Mouse (Mus musculus): ENCODE results near the gene Evi2. TPM values are rescaled to one million over a fixed set of nuclear protein-coding genes. Genes with fewer than 3 reads are reported as not detected.

The Evi2 gene
- polyA plus RNA-seq (2016; fragmentation: Nextera tagmentation; extraction: Ambion mirVana) = 0.79 and 0.86 TPM in 2 replicates

- Histone ChIP-seq H3K27ac (no peak within 1 kb of the TSS), H3K4me3 (no peak within 1 kb of the TSS), H3K36me3 (replicated peaks) (peaks cover 46% of the 10 kb centered on the region), H3K9me3 (no peaks in the 10 kb centered on the region), H3K27me3 (ENCODE audit: poor library complexity, severe bottlenecking) (no peaks in the 10 kb centered on the region), H3K4me1 (peaks cover 7% of the 10 kb centered on the region; the same call in 1 of the 2 replicates)
- DNase-seq (ENCODE audit: extremely low spot score, low spot score) = no peak
- 87% methylated on average over 7 of the region's 7 CpGs for WGBS
Observed at GRCm38 (mm10) chr11:79530333-79530761, at the start of gene Evi2, which contains the start of gene Evi2a. Gene Evi2 (minus strand): TSS chr11:79530589. Gene Evi2a (minus strand): TSS chr11:79530609.

- no peak overlapping the region for H3K4me3 ChIP-seq
- 56% methylated on average over 5 of the region's 5 CpGs for WGBS
- H3K36me3 ChIP-seq (replicated peaks) = peaks cover 61% of the 10 kb centered on the region
- H3K27ac ChIP-seq = no peak overlapping the region
- no peaks in the 10 kb centered on the region for H3K27me3 ChIP-seq (ENCODE audit: poor library complexity, severe bottlenecking)
- H3K9me3 ChIP-seq = no peaks in the 10 kb centered on the region
- DNase-seq (ENCODE audit: extremely low spot score, low spot score) = peak; percentile 62
- 0 out of 2 replicates have a peak, but pooled peaks cover 6% of the 10 kb centered on the region for H3K4me1 ChIP-seq
Observed at GRCm38 (mm10) chr11:79577741-79578140, 47.4 kb upstream of the Evi2 start.

DNA sequence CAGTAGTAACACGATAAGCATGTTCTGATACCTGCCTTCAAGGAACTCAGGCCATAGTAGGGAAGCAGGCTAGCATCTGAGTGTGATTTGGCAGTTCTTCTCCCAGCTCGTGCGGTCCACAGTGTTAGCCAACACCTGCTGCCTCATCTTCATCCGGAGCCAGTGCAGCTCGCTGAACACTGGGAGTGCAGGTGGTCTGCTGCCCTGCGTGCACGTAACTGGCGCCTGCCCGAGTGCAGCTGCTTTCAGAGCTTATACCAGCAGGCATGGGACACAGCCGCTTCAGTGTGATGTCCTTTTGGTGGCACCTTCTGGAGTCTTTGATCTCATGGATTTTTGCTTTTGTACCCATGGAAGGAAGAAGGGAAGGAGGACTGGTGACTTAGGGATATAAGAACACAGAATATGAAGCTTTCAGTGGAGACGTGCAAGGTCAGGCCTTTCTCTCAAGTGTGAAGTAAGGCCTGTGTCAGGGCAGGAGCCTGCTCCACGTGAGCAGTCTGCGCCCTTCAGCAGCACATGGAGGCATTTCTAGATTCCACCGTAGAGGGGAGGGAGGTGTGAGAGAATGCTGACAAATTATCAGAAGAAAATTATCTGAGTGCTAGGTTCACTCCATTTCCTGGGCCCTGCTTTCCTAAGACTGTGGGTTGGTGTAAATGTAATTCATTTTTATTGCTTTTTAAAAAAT is 45.1 kb upstream of the Evi2 start:
- no peak for DNase-seq (ENCODE audit: extremely low spot score, low spot score)
- Histone ChIP-seq H3K9me3 (no peaks in the 10 kb centered on the region), H3K27ac (no peak overlapping the region), H3K27me3 (ENCODE audit: poor library complexity, severe bottlenecking) (no peaks in the 10 kb centered on the region), H3K4me3 (no peak overlapping the region), H3K4me1 (0 out of 2 replicates have a peak, but pooled peaks cover 6% of the 10 kb centered on the region), H3K36me3 (replicated peaks) (peaks cover 80% of the 10 kb centered on the region)
- WGBS = 95% methylated on average over 14 of the region's 14 CpGs

- H3K9me3 ChIP-seq = no peaks in the 10 kb centered on the region
- DNase-seq (ENCODE audit: extremely low spot score, low spot score) = no peak
- H3K27ac ChIP-seq = no peak overlapping the region
- WGBS = 90% methylated on average over 3 of the region's 3 CpGs
- H3K4me1 ChIP-seq = no peaks in the 10 kb centered on the region
- H3K36me3 ChIP-seq (replicated peaks) = peaks cover 85% of the 10 kb centered on the region
- no peaks in the 10 kb centered on the region for H3K27me3 ChIP-seq (ENCODE audit: poor library complexity, severe bottlenecking)
- no peak overlapping the region for H3K4me3 ChIP-seq
Observed at GRCm38 (mm10) chr11:79573836-79574235, 43.4 kb upstream of the Evi2 start.

DNA sequence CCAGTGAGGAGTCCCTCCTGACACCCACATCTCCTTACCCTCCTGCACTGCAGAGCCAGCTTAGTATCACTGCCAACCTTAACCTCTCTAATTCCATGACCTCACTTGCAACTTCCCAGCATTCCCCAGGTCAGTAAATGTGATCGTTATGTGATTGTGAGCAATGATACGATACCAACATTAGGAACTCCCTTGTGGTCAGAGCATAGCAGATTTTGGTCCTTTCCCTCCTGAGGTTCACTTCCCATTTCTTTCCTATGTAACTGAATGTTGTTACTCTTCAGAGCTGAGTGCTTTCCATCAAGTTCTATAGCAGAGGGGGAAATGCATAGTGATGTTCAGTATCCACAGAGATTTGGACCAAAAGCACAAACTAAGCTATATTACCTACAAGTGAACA is 39.9 kb upstream of the Evi2 start:
- Histone ChIP-seq H3K4me3 (no peak overlapping the region), H3K9me3 (no peaks in the 10 kb centered on the region), H3K4me1 (no peaks in the 10 kb centered on the region), H3K36me3 (replicated peaks) (peaks cover 97% of the 10 kb centered on the region), H3K27me3 (ENCODE audit: poor library complexity, severe bottlenecking) (no peaks in the 10 kb centered on the region), H3K27ac (no peak overlapping the region)
- no peak for DNase-seq (ENCODE audit: extremely low spot score, low spot score)
- 96% methylated on average over 2 of the region's 2 CpGs for WGBS

DNA sequence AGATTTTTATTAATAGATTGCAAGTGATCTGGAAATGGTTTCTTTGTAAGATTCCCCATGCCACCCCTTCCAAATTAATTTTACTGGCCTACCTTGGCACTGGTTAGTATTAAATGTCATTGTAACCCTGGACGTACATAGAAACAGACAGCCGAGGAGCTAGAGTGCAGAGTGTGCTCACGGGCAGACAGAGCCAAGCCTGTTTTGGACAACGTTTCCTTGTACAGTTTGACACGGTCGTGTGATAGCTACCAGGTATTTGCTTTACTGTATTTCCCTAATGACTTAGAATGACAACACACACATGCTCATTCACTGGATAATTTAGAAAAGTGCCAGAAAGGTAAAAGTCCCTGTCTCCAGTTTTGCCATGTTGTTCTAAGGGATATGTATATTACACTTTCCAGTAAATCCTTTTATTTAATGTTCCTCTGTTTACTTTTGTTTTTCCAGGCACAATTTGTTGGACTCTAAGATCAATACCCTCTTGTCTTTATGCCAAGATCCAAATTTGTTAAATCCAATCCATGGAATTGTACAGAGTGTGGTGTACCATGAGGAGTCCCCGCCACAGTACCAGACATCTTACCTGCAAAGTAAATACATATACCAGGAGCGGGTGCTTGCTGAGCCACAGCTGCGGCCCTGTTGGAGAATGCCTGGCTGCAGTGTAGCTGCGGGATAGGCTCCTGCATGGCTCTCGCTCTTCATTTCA is 38.0 kb upstream of the Evi2 start:
- H3K9me3 ChIP-seq = no peaks in the 10 kb centered on the region
- 94% methylated on average over 11 of the region's 11 CpGs for WGBS
- no peak for DNase-seq (ENCODE audit: extremely low spot score, low spot score)

DNA sequence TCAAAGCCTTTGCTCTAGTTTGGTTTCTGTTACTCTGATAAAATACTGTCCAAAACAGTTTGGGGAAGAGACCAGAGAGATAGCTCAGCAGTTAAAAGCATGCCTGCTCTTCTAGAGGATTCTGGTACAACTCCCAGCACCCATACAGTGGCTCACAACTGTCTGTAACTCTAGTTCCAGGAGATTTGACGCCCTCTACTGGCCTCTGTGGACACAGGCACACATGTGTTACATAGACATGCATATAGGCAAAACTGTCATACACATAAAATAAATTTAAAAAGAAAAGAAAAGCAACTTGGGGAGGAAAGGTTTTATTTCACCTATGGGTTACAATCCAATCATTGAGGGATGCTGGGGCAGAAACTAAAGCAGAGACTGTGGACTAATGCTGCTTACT is 36.6 kb upstream of the Evi2 start:
- Histone ChIP-seq H3K9me3 (no peaks in the 10 kb centered on the region), H3K27me3 (ENCODE audit: poor library complexity, severe bottlenecking) (no peaks in the 10 kb centered on the region), H3K36me3 (replicated peaks) (peaks cover 97% of the 10 kb centered on the region), H3K4me3 (no peak overlapping the region), H3K27ac (no peak overlapping the region), H3K4me1 (no peaks in the 10 kb centered on the region)
- 51% methylated on average over 1 of the region's 1 CpGs for WGBS
- no peak for DNase-seq (ENCODE audit: extremely low spot score, low spot score)

More for the DNA sequence above, 38.0 kb upstream of the Evi2 start:
- no peaks in the 10 kb centered on the region for H3K27me3 ChIP-seq (ENCODE audit: poor library complexity, severe bottlenecking)
- H3K4me1 ChIP-seq = no peaks in the 10 kb centered on the region
- H3K4me3 ChIP-seq = no peak overlapping the region
- peaks cover 95% of the 10 kb centered on the region for H3K36me3 ChIP-seq (replicated peaks)
- no peak overlapping the region for H3K27ac ChIP-seq

DNA sequence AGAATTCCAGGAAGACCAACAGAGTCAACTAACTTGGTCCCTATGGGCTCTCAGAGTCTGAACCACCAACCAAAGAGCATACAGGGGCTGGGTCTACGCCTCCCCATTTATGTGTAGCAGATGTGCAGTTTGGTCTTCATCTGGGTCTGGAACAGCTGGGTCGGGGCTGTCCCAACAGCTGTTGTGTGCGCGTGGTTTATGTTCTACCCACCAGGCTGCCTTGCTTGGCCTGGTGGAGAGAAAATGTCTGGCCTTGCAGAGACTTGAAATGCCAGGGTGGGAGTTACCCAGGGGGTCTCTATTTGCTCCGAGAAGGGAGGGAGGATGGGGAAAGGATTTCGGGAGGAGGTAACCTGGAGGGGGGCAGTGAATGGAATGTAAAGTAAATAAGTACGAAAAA is 33.1 kb upstream of the Evi2 start:
- no peaks in the 10 kb centered on the region for H3K9me3 ChIP-seq
- no peak for DNase-seq (ENCODE audit: extremely low spot score, low spot score)
- H3K4me3 ChIP-seq = no peak overlapping the region
- H3K36me3 ChIP-seq (replicated peaks) = peaks cover 96% of the 10 kb centered on the region
- no peaks in the 10 kb centered on the region for H3K27me3 ChIP-seq (ENCODE audit: poor library complexity, severe bottlenecking)
- no peaks in the 10 kb centered on the region for H3K4me1 ChIP-seq
- no peak overlapping the region for H3K27ac ChIP-seq
- 94% methylated on average over 7 of the region's 7 CpGs for WGBS

DNA sequence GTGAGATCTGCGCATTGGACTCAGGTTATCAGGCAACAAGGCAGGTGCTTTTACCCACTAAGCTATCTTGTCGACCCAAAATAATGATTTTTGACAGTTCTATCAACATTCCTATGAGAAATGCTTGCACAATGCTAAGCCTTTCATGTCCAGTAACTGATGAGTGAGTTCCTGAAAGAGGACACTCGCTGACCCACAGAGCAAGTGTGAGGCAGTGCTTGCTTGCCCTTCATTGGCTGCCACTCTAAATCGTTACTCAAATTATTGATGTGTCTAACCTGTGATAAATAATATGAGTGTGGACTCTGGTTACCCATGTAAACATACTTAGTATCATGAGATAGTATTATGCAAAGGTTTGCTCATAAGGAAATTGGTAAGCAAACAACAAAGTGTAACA is 30.1 kb upstream of the Evi2 start:
- no peak overlapping the region for H3K27ac ChIP-seq

GRCm38 (mm10) chr11:79552622-79553021 is 22.2 kb upstream of the Evi2 start:
- H3K4me3 ChIP-seq = no peak overlapping the region
- H3K36me3 ChIP-seq (replicated peaks) = peaks cover 96% of the 10 kb centered on the region
- H3K27me3 ChIP-seq (ENCODE audit: poor library complexity, severe bottlenecking) = no peaks in the 10 kb centered on the region
- no peak for DNase-seq (ENCODE audit: extremely low spot score, low spot score)
- WGBS = 75% methylated on average over 1 of the region's 1 CpGs
- no peaks in the 10 kb centered on the region for H3K4me1 ChIP-seq
- no peak overlapping the region for H3K27ac ChIP-seq
- no peaks in the 10 kb centered on the region for H3K9me3 ChIP-seq

More for the DNA sequence above, 30.1 kb upstream of the Evi2 start:
- Histone ChIP-seq H3K36me3 (replicated peaks) (peaks cover 94% of the 10 kb centered on the region), H3K9me3 (no peaks in the 10 kb centered on the region), H3K27me3 (ENCODE audit: poor library complexity, severe bottlenecking) (no peaks in the 10 kb centered on the region), H3K4me3 (no peak overlapping the region), H3K4me1 (no peaks in the 10 kb centered on the region)
- WGBS = 92% methylated on average over 4 of the region's 4 CpGs
- no peak for DNase-seq (ENCODE audit: extremely low spot score, low spot score)

DNA sequence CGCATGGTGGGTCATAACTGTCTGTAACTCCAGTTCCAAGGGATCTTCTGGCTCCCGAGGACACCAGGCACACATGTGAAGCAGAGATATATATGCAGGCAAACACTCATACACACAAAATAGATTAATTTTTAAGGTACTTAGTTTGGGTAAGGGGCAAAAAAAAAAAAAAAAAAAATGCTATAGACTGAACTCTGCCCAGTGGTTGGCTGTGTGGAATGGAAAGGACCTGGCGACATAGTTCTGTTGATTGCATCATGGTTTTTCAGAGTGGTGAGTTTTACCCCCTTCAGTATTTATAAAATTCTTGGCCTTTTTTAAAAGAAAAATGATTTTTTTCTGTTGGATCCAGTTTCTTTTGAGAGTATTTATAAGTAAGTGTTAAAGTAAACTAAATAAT is 5.9 kb upstream of the Evi2 start:
- no peaks in the 10 kb centered on the region for H3K27me3 ChIP-seq (ENCODE audit: poor library complexity, severe bottlenecking)
- H3K4me1 ChIP-seq = peaks cover 7% of the 10 kb centered on the region; the same call in 1 of the 2 replicates
- no peaks in the 10 kb centered on the region for H3K9me3 ChIP-seq
- H3K27ac ChIP-seq = no peak overlapping the region
- no peak for DNase-seq (ENCODE audit: extremely low spot score, low spot score)
- peaks cover 70% of the 10 kb centered on the region for H3K36me3 ChIP-seq (replicated peaks)
- H3K4me3 ChIP-seq = no peak overlapping the region
- WGBS = 95% methylated on average over 3 of the region's 3 CpGs

DNA sequence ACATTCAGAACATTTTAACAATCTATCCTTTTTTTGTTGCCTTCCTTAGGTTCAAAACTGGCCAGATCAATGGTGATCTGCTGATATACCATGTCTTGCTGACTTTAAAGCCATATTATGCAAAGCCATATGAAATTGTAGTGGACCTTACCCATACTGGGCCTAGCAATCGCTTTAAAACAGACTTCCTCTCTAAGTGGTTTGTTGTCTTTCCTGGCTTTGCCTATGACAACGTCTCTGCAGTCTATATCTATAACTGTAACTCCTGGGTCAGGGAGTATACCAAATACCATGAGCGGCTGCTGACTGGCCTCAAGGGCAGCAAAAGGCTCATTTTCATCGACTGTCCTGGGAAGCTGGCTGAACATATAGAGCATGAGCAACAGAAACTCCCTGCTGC is 5.2 kb upstream of the Evi2 start:
- WGBS = 95% methylated on average over 4 of the region's 4 CpGs
- Histone ChIP-seq H3K4me1 (peaks cover 7% of the 10 kb centered on the region; the same call in 1 of the 2 replicates), H3K27me3 (ENCODE audit: poor library complexity, severe bottlenecking) (no peaks in the 10 kb centered on the region), H3K9me3 (no peaks in the 10 kb centered on the region), H3K27ac (no peak overlapping the region), H3K4me3 (no peak overlapping the region), H3K36me3 (replicated peaks) (peaks cover 69% of the 10 kb centered on the region)
- DNase-seq (ENCODE audit: extremely low spot score, low spot score) = no peak

Data from forebrain, embryonic 10.5 days (tissue).